Mouse (Mus musculus) layer of hippocampus, postnatal 25 days (tissue): Measurements from ENCODE around the gene Gm17655. TPM values are rescaled to one million over a fixed set of nuclear protein-coding genes. Genes with fewer than 3 reads are reported as not detected.
"Not testable (repeated sequence)": the region's sequence is repeated elsewhere in the genome, so short reads cannot be mapped to it uniquely, and the experiment has no call there.

ENCODE experiments used
- DNase-seq, 2 experiments: peaks; one replicate each; pipeline ENCODE4 v3.0.0; 2022; ENCODE audit warnings: mixed read lengths in 2 of 2, low spot score in 1 of 2; ENCODE audit errors: extremely low spot score in 1 of 2
- total RNA-seq, 2 experiments: library from RNA; stranded (reverse); gene quantifications; 2 replicates each; pipeline ENCODE4 v1.2.3; 2021

Gm17655 gene
- 10 to 100 TPM in 1 of 2 experiments, 1 to 10 TPM in 1; 7.8 to 13.0 TPM for total RNA-seq

DNA sequence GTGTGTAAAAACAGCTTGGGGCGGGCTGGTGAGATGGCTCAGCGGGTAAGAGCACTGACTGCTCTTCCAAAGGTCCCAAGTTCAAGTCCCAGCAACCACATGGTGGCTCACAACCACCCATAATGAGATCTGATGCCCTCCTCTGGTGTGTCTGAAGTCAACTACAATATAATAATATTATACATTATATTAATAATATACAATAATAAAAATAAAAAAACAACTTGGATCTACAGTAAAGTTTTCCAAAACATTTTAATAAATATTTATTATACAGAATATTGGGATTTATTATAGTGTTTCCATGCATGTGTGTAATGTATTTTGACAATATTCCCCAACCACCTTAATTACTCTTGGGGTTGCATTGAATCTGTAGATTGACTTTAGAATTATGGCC is at the start of gene Gm17655:
Gene Gm17655 (minus strand): TSS at position 101 of the 400 bp plus-strand sequence.
- not testable (repeated sequence) for DNase-seq

DNA sequence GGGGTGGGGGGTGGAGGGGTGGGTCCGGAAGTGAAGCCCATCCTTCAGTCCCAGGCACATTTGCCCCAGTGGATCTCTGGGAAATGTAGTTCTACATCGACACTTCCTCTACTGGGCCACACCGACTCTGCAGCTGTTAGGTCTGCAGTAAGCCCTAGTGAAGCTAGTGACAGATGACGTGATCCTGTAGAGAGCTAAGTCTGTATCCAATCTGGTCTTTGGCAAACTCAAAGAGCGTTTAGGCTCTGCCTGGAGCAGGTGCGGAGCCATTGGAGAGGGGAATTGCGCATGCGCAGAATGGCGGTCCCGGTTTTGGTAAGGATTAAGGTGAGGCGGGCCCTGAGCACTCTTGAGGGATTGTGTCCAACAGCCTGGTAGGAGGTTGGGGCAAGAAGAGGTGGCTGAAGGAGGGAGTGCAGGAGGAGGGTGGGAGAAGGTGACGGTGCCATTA is 37.7 kb upstream of the Gm17655 start, which contains the start of gene Zfp605:
Gene Zfp605 (plus strand): TSS at position 102 of the 451 bp plus-strand sequence.
- peak; percentile 91 to 92 for DNase-seq

- DNase-seq: no peak
Observed at GRCm38 (mm10) chr5:110108305-110108628, 36.0 kb upstream of the Gm17655 start.

GRCm38 (mm10) chr5:110107581-110108304 is 35.4 kb upstream of the Gm17655 start, which contains the start of gene Gtpbp6:
Gtpbp6 (minus strand) TSS chr5:110108197.
- peak; percentile 84 to 94 for DNase-seq

DNA sequence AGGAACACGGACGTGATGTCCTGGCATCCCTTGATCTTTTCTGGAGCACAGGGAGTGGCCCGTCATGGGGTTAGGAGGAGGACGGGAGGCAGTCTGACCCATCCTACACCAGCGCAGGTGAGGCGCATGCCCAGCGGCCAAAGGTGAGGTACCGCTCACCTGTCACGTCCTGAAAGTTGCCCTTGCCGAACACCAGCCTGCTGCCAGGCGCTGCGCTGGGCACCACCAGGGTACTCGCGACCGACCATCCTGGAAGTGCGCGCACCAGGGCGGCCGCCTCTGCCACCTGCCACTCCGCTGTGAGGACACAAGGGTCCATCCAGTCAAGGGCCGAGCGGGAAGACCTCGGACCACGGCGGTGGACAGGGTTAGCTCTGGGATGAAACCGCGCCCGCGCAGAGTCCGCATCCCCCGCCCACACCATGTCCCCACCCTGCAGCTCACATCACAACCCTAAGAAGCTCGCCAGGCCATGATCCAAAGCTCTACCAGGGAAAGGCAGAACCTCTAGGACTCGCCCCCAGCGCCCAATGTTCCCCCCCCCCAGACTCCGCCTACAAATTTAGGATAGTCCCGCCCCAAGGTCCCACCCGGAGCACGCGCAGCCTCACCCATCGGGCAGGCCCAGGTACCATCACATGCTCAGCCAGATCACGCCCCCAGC is 34.7 kb upstream of the Gm17655 start:
- DNase-seq: peak; percentile 17 to 33

DNA sequence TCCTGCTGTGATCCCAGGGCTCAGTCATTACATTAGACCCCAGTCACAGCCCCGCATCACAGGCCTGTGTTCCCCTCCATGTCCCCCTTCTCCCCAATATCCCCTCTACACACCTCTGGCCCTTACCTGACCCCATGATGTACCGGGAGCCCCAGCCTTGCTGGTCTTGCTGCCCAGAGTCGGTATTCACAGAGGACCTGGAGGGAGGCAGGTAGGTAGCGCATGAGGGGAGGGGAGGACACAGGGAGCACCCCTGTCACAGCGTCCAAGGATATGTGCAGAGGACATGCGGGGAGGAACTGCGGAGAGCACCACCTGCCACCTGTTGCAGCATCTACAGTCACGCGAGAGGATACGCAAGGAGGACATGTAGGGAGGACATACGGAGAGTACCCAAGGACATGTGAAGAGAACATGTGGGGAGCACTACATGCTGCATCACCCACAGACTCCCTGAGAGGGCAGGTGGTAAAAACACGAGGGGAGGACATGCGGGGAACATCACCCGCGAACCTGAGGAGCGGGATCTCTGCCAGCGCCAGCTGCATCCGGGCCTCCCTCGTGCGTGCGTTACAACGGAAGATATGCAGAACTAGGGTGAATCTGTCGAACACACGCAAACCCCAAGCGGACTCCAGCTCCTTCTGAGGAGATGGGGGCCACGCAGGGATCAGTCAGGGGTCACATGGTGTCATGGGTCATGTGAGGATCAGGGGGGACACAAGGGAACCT is 34.0 kb upstream of the Gm17655 start:
- peak; percentile 8 to 20 for DNase-seq

DNA sequence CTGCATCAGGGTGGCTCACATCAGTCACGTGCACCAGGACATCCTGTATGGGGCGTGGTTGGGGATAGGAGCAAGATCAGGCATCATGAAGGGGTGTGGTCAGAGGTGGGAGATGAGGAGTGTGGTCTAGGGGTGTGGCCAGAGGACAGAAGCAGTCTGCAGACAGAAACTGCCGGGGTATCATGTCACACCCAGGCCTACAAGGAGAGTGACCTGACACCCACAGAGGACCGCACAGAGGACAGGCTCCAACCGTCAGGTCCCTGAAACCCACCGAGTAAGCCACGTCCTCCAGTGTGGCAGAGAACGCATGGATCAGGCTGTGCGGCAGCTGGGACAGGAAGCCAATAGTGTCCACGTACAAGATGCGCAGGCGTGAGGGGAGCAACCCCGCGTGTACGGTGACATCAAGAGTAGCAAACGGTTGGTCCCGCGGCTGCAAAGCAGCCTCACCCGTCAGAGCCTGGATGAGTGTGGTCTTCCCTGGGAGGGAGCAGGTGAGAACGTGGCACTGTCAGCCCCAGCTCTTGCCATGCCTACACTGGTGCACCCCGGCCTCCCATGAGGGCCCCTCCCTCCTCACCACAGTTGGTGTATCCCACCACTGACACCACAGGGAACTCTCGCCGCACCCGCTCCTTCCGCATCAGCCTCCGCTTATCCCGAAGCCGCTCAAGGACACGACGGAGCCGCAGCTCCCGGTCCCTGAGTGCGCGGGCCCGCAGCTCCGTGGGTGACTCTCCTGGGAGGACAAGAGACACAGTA is 32.5 kb upstream of the Gm17655 start:
- peak; percentile 9 to 14 for DNase-seq

DNA sequence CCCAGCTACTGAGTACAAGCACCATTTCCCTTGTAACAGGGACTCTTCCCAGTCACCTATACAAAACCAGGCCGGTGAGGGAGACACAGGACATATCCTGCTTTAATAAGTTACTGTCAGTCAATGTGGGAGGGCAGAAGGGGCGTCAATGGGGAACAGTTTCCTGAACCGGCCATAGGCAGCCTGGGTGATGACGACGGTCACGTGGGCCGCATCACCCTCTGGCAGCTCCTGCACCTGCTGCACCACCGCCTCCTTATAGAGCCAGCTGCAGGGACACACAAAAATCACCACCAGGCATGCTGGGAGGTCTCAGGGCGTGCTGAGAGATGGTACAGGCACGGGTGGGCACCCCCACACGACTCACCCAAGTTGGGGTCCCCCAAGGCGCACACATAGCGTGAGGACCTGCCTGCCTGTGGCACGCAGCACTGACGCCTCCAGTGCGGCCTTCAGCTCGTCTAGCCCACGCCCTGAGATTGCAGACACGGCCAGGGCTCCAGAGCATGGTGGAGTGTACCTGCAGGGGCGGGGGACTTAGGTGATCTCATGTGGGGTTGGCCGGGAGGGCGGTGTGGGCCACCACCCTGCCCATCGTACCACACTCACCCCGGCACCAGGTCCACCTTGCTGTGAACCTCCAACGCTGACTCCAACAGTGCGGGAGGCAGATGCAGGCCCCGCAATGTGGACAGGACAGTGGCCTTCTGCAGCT is 31.7 kb upstream of the Gm17655 start:
- DNase-seq: no peak

DNA sequence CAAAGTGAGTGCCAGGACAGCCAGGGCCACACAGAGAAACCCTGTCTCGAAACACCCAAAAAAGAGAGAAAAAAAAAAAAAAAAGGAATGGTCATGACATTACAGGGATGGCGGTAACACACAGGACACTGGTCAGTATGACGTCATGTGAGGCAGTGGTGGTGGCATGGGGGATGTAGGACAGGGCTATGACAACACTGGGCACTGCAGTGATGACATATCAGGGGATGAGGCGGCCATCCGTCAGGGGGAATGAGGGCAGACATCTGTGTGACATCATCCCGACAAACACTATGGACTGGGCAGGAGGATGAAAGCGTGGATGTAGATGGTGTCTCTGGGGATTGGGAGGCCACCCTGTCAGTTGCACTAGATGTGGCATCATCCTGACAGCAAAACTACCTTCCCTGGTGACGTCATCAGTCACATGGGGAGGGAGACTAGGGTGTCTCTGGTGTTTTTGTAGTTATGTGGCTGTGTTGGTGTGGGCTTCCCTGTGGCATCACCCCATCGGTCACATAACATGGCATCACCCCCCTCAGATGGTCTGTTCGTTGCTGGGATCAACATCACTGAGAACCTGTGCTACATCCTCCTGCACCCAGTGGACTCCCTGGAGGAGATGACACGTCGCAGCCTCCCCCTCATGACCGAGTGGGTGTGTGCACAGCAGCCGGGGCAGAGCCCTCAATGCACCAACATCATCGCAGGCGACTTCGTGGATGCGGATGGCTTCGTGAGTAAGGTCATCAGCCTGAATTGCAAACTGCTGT is 30.7 kb upstream of the Gm17655 start:
- DNase-seq: peak in 1 of 2 experiments; percentile 23

DNA sequence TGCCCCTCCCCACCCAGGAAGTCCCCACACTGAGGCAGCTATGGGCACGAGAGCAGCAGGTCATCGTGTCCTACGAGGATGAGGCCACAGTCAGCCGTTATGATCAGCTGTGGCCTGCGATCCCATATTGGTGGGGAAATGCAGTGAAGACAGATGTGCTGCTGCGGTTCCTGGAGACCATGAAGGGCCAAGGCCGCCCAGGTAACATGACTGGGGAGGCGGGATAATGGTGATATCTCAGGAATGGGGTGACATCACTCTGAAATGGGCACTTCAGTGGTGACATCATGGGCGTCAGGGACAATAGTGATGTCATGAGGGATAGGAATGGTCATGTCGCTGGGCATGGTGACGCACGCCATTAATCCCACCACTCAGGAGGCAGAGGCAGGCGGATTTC is 30.1 kb upstream of the Gm17655 start:
- DNase-seq: no peak

DNA sequence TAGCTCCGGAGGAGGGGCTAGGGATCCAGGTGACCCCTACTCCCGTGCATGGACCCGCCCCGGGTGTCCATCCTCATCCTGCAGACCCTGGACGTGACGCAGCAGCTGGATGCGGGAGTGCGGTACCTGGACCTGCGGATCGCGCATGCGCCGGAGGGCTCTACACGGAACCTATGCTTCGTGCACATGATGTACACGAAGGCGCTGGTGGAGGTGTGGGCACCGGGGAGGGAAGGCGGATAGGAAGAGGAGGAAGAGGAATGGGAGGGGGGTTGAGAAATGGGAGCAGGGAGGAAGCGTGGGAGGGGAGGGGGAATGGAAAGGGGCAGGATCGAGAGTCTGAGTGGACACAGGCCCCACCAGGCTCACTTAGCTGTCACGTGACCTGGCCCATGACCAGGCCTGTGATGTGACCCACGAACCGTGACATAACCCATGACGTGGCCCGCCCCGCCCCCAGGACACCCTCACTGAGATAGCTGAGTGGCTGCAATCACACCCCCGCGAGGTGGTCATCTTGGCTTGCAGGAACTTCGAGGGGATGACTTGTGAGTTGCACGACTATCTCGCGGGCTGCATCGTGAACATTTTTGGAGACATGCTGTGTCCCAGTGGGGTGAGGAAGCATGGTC is 29.5 kb upstream of the Gm17655 start:
- peak; percentile 58 to 63 for DNase-seq

DNA sequence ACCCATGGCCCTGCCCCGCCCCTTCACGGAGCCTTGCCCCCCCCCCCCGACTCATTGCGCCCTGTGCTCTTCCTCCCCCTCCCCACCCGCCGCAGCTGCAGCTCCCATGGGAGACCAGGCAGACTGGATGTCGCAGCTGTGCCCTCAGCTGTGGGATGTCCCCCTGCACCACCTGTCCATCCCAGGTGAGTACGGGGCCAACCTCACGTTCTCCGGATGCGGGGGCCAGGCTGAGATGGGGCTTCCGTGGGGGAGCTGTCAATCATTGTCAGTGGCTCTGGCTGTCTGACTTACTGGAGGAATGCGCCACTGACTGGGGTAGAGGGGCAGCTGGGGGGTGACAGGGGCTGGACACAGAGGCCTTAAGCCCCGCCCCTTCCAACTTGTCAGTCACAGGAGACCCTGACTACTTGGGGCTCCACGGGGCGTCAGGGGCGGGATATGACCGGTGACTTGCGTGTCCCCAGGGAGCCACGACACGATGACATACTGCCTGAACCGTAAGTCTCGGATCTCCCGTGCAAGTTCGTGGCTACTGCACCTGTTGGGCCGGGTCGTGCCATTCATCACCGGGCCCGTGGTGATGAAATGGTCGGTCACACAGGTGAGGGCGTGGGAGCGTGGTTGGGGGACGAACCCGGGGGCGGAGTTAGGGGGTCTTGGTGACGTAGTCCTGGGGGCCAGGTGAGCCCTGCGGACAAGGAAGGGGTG is 28.8 kb upstream of the Gm17655 start:
- DNase-seq: peak; percentile 8 to 44

DNA sequence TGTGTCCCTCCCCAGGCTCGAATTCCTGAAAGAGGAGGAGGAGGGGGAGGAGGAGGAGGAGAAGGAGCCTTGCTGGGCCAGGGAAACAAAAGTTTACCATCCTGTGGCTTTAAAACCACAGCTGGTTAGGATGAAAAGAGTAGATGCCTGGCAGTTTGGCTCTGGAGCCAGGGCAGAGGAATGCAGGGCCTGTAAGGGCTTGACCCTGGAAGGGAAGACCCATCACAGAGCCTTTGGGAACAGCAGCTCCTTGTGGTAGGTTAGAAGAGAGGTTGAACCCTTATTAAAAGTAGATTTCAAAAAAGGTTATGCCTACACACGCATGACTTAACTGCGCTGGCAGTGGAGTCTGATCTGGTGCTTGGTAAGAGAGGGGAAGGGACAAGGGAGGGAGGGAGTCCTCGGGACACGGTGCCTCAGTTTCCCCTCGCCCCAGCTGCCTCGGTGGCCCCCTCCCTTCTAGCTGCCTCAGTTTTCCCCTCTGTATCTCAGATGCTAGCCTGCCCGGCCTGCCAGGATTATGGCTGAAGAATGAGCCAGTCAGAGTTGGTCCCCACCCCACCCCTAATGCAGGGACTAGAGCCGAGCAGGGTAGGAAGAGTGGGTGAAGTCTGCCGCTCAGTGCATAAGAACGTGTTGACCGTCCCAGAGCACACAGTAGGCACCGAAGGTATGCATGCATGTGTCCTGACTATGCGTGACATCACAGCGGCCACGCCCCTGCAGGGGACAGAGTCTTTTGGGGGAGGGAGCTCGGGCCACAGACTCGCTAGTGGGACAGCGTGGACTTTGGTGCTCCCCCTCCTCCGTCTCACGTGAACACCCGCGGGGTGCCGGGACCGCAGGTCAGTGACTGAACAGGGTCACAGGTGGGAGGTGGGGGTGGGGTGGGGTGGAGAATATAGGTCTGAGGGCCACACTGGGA is 27.6 kb upstream of the Gm17655 start, which contains the start of gene Plcxd1:
Gene Plcxd1 (plus strand): TSS at position 314 of the 925 bp plus-strand sequence.
- DNase-seq: peak in 1 of 2 experiments; percentile 19

GRCm38 (mm10) chr5:110098991-110099477 is 26.7 kb upstream of the Gm17655 start:
- peak in 1 of 2 experiments; percentile 16 for DNase-seq

- DNase-seq: no peak
Observed at GRCm38 (mm10) chr5:110094847-110095213, 22.5 kb upstream of the Gm17655 start.

GRCm38 (mm10) chr5:110094030-110094846 is 21.9 kb upstream of the Gm17655 start, which contains the start of gene Gm35315:
Gm35315 (minus strand) TSS chr5:110094420.
- DNase-seq: peak; percentile 64 to 69
